Mouse (Mus musculus): ENCODE results near the gene Ppm1l.

DNA sequence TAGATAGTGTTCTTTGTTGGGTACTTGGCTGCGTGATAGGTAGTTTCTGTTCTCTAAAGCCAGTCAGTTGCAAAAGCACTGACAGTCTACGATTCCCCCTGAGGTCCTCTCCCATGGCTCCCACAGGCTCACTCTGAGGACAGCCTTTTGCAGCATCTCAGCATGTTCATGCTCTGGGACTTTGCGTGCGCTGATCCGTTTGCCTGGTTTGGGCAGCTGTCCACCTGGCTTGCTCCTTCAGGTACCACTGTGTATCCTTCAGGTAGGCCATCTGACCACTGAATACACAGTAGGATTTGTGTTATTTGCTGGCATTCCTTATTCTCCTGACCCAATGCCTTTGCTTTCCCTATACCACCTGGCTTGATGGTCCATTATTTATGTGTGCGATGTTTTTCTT, 33.3 kb downstream of the Ppm1l start:
- TF ChIP-seq CTCF (IDR thresholded peaks at IDR 0.05; ENCODE audit: borderline replicate concordance, insufficient read depth, low read length) (no peak), POLR2A (IDR thresholded peaks at IDR 0.05; ENCODE audit: low read depth, low read length) (no peak)
